Mouse (Mus musculus) hindbrain, embryonic 11.5 days (tissue): ENCODE results near the gene App. TPM values are rescaled to one million over a fixed set of nuclear protein-coding genes. Genes with fewer than 3 reads are reported as not detected.

ENCODE experiments used
- ATAC-seq: fragments of 200-750 bp; cut with Nextera tagmentation; 2 replicates; pipeline ENCODE4 v1.8.0; 2017; ENCODE audit warnings: mild to moderate bottlenecking, moderate TSS enrichment, moderate library complexity; ENCODE audit not compliant: low FRiP score
- DNase-seq: peaks from one replicate; pipeline ENCODE4 v3.0.0-alpha.2; 2015; ENCODE audit warnings: low spot score
- H3K27ac ChIP-seq: fragments of 300-500 bp; sonication (generic); 2 replicates; pipeline ENCODE4 v1.5.1; 2014; ENCODE audit warnings: mild to moderate bottlenecking, low read depth, low read length
- H3K27me3 ChIP-seq: fragments of 300-500 bp; sonication (generic); 2 replicates; pipeline ENCODE4 v1.6.1; 2014; ENCODE audit warnings: mild to moderate bottlenecking, low read length, moderate library complexity, mixed read lengths; ENCODE audit not compliant: control insufficient read depth, insufficient read depth
- H3K36me3 ChIP-seq: fragments of 300-500 bp; sonication (generic); 2 replicates; pipeline ENCODE4 v1.6.1; 2014; ENCODE audit warnings: mild to moderate bottlenecking, low read length, moderate library complexity, mixed read lengths; ENCODE audit not compliant: control insufficient read depth, insufficient read depth
- H3K4me1 ChIP-seq: fragments of 300-500 bp; sonication (generic); replicated peaks from 2 replicates; pipeline ENCODE4 v1.6.1; 2014; ENCODE audit warnings: low read length, mixed read lengths; ENCODE audit not compliant: control insufficient read depth, insufficient read depth
- H3K4me2 ChIP-seq: fragments of 300-500 bp; sonication (generic); replicated peaks from 2 replicates; pipeline ENCODE4 v1.6.1; 2014; ENCODE audit warnings: mild to moderate bottlenecking, low read depth, low read length
- H3K4me3 ChIP-seq: fragments of 300-500 bp; sonication (generic); 2 replicates; pipeline ENCODE4 v1.5.1; 2014; ENCODE audit warnings: low read depth, low read length
- H3K9ac ChIP-seq: fragments of 300-500 bp; sonication (generic); 2 replicates; pipeline ENCODE4 v1.6.1; 2014; ENCODE audit warnings: low read depth, low read length
- H3K9me3 ChIP-seq: fragments of 300-500 bp; sonication (generic); 2 replicates; pipeline ENCODE4 v1.6.1; 2016; ENCODE audit warnings: low read length; ENCODE audit not compliant: control insufficient read depth
- WGBS: fragments of 180-500 bp; shearing (Covaris S2); extraction: QIAGEN DNeasy Blood & Tissue Kit; methylation state at CpG from one replicate; pipeline ENCODE4 v1.1.7; 2014; 5-methylcytosine and 5-hydroxymethylcytosine counted together
- polyA plus RNA-seq: library from polyadenylated mRNA; unstranded; fragments of >200 nt; fragmentation: Nextera tagmentation; extraction: Ambion mirVana; gene quantifications from 2 replicates; pipeline ENCODE4 v1.2.1, GENCODE M21; 2014

Gene App
- polyA plus RNA-seq, 1 experiment from 2014 or later, result 203 TPM

- no peaks in the 10 kb centered on the region for H3K4me1 ChIP-seq
- H3K4me3 ChIP-seq, result no peak overlapping the region
- DNase-seq (peak; percentile 92), ATAC-seq (peak; percentile 87)
- no peaks in the 10 kb centered on the region for H3K27me3 ChIP-seq
- no peak overlapping the region for H3K27ac ChIP-seq
- H3K9me3 ChIP-seq, result no peaks in the 10 kb centered on the region
- WGBS, result 31% methylated on average over 26 of the region's 26 CpGs
- no peak overlapping the region for H3K9ac ChIP-seq
- no peaks in the 10 kb centered on the region for H3K36me3 ChIP-seq
- no peak overlapping the region for H3K4me2 ChIP-seq
Observed at GRCm38 (mm10) chr16:84955204-84955839, 218.2 kb downstream of the App start.

DNA sequence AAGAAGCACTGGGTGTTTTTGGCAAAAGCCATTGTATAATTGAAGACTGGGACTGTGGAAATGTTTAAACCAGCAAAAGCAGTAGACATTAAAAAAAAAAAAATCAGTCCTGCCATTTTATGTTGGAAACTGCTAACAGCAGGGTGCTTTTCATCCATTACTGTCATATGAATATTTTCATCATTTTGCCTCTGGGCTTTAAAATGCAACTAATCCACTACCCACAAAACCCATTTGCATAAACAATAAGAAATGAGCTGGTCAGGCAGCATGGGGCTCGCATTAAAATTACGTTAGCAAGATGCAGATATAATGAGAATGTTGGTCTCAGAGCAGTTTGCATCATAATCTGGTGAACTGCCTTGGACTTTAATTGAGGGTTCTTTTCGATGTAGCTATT lies 242.5 kb downstream of the App start:
- ATAC-seq, result no peak
- H3K27ac ChIP-seq, result no peak overlapping the region
- H3K9me3 ChIP-seq, result no peaks in the 10 kb centered on the region
- H3K9ac ChIP-seq, result no peak overlapping the region
- no peak overlapping the region for H3K4me3 ChIP-seq
- no peaks in the 10 kb centered on the region for H3K27me3 ChIP-seq
- no peaks in the 10 kb centered on the region for H3K36me3 ChIP-seq
- 67% methylated on average over 3 of the region's 3 CpGs for WGBS
- no peaks in the 10 kb centered on the region for H3K4me1 ChIP-seq
- no peak for DNase-seq
- no peak overlapping the region for H3K4me2 ChIP-seq

GRCm38 (mm10) chr16:84927827-84928226 lies 245.7 kb downstream of the App start:
- H3K4me2 ChIP-seq, result no peak overlapping the region

GRCm38 (mm10) chr16:84919649-84920308 lies 253.8 kb downstream of the App start:
- Histone ChIP-seq H3K4me2 (no peak overlapping the region), H3K9ac (no peak overlapping the region), H3K9me3 (no peaks in the 10 kb centered on the region), H3K4me3 (no peak overlapping the region), H3K4me1 (no peaks in the 10 kb centered on the region), H3K27ac (no peak overlapping the region), H3K27me3 (no peaks in the 10 kb centered on the region), H3K36me3 (no peaks in the 10 kb centered on the region)
- 49% methylated on average over 5 of the region's 5 CpGs for whole genome bisulfite sequencing
- DNase-seq (no peak), ATAC-seq (no peak)

More at GRCm38 (mm10) chr16:84927827-84928226, 245.7 kb downstream of the App start:
- Histone ChIP-seq H3K27ac (no peak overlapping the region), H3K27me3 (no peaks in the 10 kb centered on the region), H3K36me3 (no peaks in the 10 kb centered on the region), H3K4me3 (no peak overlapping the region), H3K4me1 (no peaks in the 10 kb centered on the region), H3K9me3 (no peaks in the 10 kb centered on the region), H3K9ac (no peak overlapping the region)
- no peak for ATAC-seq
- no peak for DNase-seq
- WGBS, result 100% methylated on average over 1 of the region's 1 CpGs

GRCm38 (mm10) chr16:84919087-84919486 lies 254.5 kb downstream of the App start:
- Histone ChIP-seq H3K4me1 (no peaks in the 10 kb centered on the region), H3K27me3 (no peaks in the 10 kb centered on the region), H3K9me3 (no peaks in the 10 kb centered on the region), H3K4me2 (no peak overlapping the region), H3K9ac (no peak overlapping the region), H3K27ac (no peak overlapping the region), H3K4me3 (no peak overlapping the region), H3K36me3 (no peaks in the 10 kb centered on the region)
- 77% methylated on average over 3 of the region's 3 CpGs for WGBS
- ATAC-seq (no peak), DNase-seq (peak; percentile 13)

- no peaks in the 10 kb centered on the region for H3K9me3 ChIP-seq
- no peak overlapping the region for H3K9ac ChIP-seq
- 57% methylated on average over 3 of the region's 3 CpGs for WGBS
- no peak overlapping the region for H3K4me3 ChIP-seq
- DNase-seq (no peak), ATAC-seq (no peak)
- no peak overlapping the region for H3K4me2 ChIP-seq
- no peak overlapping the region for H3K27ac ChIP-seq
- no peaks in the 10 kb centered on the region for H3K36me3 ChIP-seq
- no peaks in the 10 kb centered on the region for H3K4me1 ChIP-seq
- H3K27me3 ChIP-seq, result no peaks in the 10 kb centered on the region
Observed at GRCm38 (mm10) chr16:84916772-84917171, 256.8 kb downstream of the App start.

- WGBS, result 86% methylated on average over 8 of the region's 8 CpGs
- Histone ChIP-seq H3K9me3 (no peaks in the 10 kb centered on the region), H3K9ac (no peak overlapping the region), H3K4me2 (no peak overlapping the region), H3K4me1 (no peaks in the 10 kb centered on the region), H3K27ac (no peak overlapping the region), H3K36me3 (no peaks in the 10 kb centered on the region), H3K4me3 (no peak overlapping the region), H3K27me3 (no peaks in the 10 kb centered on the region)
- ATAC-seq (no peak), DNase-seq (no peak)
Observed at GRCm38 (mm10) chr16:84911477-84912165, 261.9 kb downstream of the App start.

DNA sequence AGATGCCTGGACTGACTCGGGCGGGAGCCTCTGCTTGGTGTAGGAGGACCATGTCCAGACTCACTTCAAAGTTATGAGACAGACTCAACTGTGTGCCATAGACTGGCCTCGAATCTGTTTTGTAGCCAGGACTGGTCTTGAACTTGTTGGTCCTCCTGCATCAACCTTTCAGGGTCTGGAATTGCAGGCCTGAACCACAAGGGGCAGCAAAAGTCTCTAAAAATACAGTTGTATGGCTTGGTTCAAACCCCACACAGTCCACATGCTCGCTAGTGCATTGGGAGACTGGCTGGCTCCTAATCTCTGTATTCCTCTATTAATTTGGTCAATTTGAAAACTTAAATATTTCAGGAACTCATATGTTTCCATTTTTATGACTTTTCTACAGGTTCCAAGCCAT lies 270.6 kb downstream of the App start:
- no peak for DNase-seq

More for the DNA sequence above, 270.6 kb downstream of the App start:
- Histone ChIP-seq H3K9me3 (no peaks in the 10 kb centered on the region), H3K36me3 (no peaks in the 10 kb centered on the region), H3K4me3 (no peak overlapping the region), H3K27me3 (no peaks in the 10 kb centered on the region), H3K4me1 (no peaks in the 10 kb centered on the region), H3K9ac (no peak overlapping the region), H3K27ac (no peak overlapping the region), H3K4me2 (no peak overlapping the region)
- 91% methylated on average over 4 of the region's 4 CpGs for WGBS
- ATAC-seq, result no peak
